Mouse (Mus musculus): ENCODE measurements around the gene Ndufb10. TPM values are rescaled to one million over a fixed set of nuclear protein-coding genes. Genes with fewer than 3 reads are reported as not detected.
A peak's percentile ranks its signal among the peaks of the same experiment; 100 is the strongest.

The Ndufb10 gene
- total and polyA plus RNA-seq, 2 experiments from 2014 or later: 170 to 349 TPM

DNA sequence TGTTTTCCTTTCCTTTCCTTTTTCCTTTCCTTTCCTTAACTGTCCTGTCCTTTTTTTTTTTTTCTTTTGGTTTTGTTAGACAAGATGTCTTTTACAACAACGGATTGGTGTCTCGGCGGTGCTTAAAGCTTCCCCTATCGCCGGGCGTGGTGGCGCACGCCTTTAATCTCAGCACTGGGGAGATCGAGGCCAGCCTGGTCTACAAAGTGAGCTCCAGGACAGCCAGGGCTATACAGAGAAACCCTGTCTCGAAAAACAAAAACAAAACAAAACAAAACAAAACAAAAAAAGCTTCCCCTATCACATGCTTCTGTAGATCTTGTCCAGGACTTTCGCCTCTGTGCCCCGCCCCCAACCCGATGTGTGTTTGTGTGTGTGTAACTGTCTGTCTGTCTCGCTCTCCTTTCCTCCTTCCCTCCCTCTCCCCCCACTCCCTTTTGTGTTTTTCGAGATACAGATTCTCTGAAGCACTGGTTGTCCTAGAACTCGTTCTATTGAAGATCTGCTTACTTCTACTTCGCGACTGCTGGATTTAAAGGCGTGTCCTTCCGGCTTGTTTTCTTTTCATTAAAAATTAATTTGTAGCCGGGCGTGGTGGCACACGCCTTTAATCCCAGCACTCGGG lies 16.4 kb downstream of the Ndufb10 start:
- Histone ChIP-seq H3K4me3 (ENCODE audit: low read depth, low read length) (peak overlapping the region; percentile 72), H3K27ac (ENCODE audit: low read depth, low read length) (peak overlapping the region; percentile 77; the same call in 1 of the 2 replicates), H3K4me1 (ENCODE audit: insufficient read depth, low read length) (no peaks in the 10 kb centered on the region), H3K9ac (replicated peaks; ENCODE audit: low read length, poor library complexity, severe bottlenecking) (peak overlapping the region; percentile 68; the same call in 1 of the 2 replicates), H3K36me3 (ENCODE audit: insufficient read depth, low read length) (peaks cover 19% of the 10 kb centered on the region), H3K4me2 (ENCODE audit: low read depth, low read length, poor library complexity, severe bottlenecking) (peak overlapping the region; percentile 66), H3K9me3 (ENCODE audit: low read length) (no peaks in the 10 kb centered on the region), H3K27me3 (ENCODE audit: insufficient read depth, low read length) (no peaks in the 10 kb centered on the region)
- no peak for DNase-seq (ENCODE audit: low spot score)
- WGBS: 5% methylated on average over 24 of the region's 24 CpGs
- ATAC-seq (ENCODE audit: low FRiP score): peak; percentile 59; the same call in 1 of the 2 replicates
- TF ChIP-seq CTCF (IDR thresholded peaks at IDR 0.05): no peak

DNA sequence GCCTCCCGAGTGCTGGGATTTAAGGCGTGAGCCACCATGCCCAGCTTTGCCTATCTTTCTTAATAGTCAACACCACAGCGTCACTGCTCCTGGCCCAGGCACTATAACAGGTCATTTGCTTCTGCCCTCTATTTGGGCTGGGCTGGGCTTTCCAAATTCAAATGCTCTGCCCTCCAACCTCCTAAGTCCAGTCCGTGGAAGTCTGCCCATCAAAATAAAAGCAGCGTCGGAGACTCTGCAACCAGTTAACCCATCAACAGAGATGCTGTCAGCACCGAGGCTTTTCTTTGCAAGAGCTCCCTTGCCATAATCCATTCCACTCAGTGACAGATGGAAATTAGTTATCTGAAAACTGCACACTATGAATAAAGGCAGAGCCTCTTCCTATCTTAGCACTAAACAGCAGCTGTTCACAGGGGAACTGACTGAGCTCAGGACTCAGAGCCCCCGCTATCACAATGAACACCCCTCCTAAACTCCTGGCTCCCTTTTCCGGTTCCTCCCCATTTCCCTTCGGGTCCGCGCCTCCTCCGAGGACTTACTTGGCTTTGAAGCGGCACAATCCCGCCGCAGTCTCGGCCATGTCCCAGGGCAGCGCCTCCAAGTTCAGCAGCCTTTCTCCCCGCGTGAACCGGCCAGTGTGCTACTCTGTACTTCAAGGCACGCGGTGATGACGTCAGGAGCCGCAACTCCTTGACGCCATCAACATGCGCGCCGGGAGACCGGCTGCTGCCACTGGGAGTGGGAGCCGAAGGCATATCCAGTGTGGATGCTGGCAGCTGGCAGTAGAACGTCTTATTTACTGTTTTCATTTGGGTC lies 17.1 kb downstream of the Ndufb10 start, which contains the start of gene Tbl3:
Gene Tbl3 (minus strand): TSS at position 679 of the 819 bp plus-strand sequence.
- H3K4me2 ChIP-seq (ENCODE audit: low read depth, low read length, poor library complexity, severe bottlenecking): peak within 1 kb of the TSS; percentile 66
- DNase-seq (ENCODE audit: low spot score) (peak; percentile 97), ATAC-seq (ENCODE audit: low FRiP score) (peak; percentile 89)
- no peaks in the 10 kb centered on the region for H3K27me3 ChIP-seq (ENCODE audit: insufficient read depth, low read length)
- H3K9me3 ChIP-seq (ENCODE audit: low read length): no peaks in the 10 kb centered on the region
- peak within 1 kb of the TSS; percentile 72 for H3K4me3 ChIP-seq (ENCODE audit: low read depth, low read length)
- peaks cover 24% of the 10 kb centered on the region for H3K36me3 ChIP-seq (ENCODE audit: insufficient read depth, low read length)
- 3% methylated on average over 32 of the region's 32 CpGs for WGBS
- H3K4me1 ChIP-seq (ENCODE audit: insufficient read depth, low read length): no peaks in the 10 kb centered on the region
- peak within 1 kb of the TSS; percentile 68 for H3K9ac ChIP-seq (replicated peaks; ENCODE audit: low read length, poor library complexity, severe bottlenecking)
- TF ChIP-seq CTCF (IDR thresholded peaks at IDR 0.05): no peak; the same call in 1 of the 2 replicates
- H3K27ac ChIP-seq (ENCODE audit: low read depth, low read length): peak within 1 kb of the TSS; percentile 77

DNA sequence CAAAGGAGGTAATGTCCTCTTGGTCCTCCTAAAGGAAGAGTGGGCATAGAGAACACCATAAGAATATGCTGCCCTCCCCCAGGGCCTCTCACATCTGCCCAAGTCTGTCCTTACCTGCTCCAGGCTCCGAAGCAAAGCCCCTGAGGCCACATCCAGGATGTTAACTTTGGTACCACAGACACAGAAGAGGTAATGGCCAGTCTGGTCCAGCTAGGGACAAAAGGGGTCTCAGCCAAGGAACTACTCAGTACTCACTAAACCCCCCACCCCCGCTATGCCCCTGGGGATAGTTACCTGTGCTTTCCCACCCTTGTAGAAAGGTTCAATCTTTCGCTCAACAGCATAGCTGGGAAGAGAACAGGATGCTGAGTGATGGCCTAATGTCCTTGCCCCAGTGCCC lies 18.5 kb downstream of the Ndufb10 start:
- ATAC-seq (ENCODE audit: low FRiP score) (no peak), DNase-seq (ENCODE audit: low spot score) (no peak)
- H3K27ac ChIP-seq (ENCODE audit: low read depth, low read length): no peak overlapping the region
- no peaks in the 10 kb centered on the region for H3K4me1 ChIP-seq (ENCODE audit: insufficient read depth, low read length)
- 95% methylated on average over 3 of the region's 3 CpGs for WGBS
- no peaks in the 10 kb centered on the region for H3K9me3 ChIP-seq (ENCODE audit: low read length)
- H3K36me3 ChIP-seq (ENCODE audit: insufficient read depth, low read length): peaks cover 38% of the 10 kb centered on the region
- no peak overlapping the region for H3K4me2 ChIP-seq (ENCODE audit: low read depth, low read length, poor library complexity, severe bottlenecking)
- H3K27me3 ChIP-seq (ENCODE audit: insufficient read depth, low read length): no peaks in the 10 kb centered on the region
- no peak overlapping the region for H3K4me3 ChIP-seq (ENCODE audit: low read depth, low read length)
- H3K9ac ChIP-seq (replicated peaks; ENCODE audit: low read length, poor library complexity, severe bottlenecking): no peak overlapping the region
- TF ChIP-seq CTCF (IDR thresholded peaks at IDR 0.05): no peak

DNA sequence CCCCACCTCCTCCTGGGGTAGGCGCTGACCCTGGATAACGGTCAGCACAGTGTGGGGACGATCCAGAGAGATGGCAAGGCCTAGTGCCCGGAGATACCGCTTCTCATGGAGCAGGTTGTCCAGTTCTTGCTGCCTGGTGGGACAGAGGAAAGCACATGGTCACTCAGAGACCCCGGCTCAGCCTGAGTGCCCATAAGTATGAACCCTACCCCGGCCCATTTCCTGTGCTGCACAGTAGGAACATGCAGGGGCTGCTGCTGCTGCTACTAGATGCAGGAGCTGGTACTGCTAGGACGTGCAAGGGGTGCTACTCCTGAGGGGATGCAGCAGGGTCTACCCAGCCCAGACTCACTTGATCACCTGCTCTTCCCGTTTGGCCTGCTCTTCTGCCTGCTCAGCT lies 23.0 kb downstream of the Ndufb10 start:
- Histone ChIP-seq H3K27me3 (ENCODE audit: insufficient read depth, low read length) (no peaks in the 10 kb centered on the region), H3K4me2 (ENCODE audit: low read depth, low read length, poor library complexity, severe bottlenecking) (no peak overlapping the region), H3K9me3 (ENCODE audit: low read length) (no peaks in the 10 kb centered on the region), H3K4me3 (ENCODE audit: low read depth, low read length) (no peak overlapping the region), H3K27ac (ENCODE audit: low read depth, low read length) (no peak overlapping the region), H3K9ac (replicated peaks; ENCODE audit: low read length, poor library complexity, severe bottlenecking) (no peak overlapping the region), H3K4me1 (ENCODE audit: insufficient read depth, low read length) (no peaks in the 10 kb centered on the region), H3K36me3 (ENCODE audit: insufficient read depth, low read length) (peaks cover 51% of the 10 kb centered on the region)
- no peak for TF ChIP-seq CTCF (IDR thresholded peaks at IDR 0.05)
- 90% methylated on average over 9 of the region's 9 CpGs for WGBS
- ATAC-seq (ENCODE audit: low FRiP score) (no peak), DNase-seq (ENCODE audit: low spot score) (no peak)

DNA sequence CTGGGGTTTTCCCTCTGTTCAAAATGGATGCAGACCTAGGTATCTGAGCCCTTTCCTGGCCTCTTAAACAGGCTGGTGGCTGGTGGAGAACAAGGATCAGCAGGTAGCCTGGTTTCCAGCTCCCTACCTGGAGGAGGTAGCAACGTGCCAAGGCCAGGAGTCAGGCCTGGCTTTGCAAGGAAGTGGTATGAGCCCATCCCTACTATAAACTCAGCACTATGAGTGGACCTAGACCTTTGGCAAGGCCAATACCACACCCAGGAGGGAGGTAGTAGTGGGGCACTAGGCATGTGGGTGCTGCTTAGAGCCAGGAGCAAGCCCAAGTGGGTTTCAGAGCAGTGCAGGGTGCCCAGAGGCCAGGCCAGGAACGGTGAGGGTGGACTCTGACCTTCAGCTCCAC lies 24.8 kb downstream of the Ndufb10 start:
- Histone ChIP-seq H3K9me3 (ENCODE audit: low read length) (no peaks in the 10 kb centered on the region), H3K27ac (ENCODE audit: low read depth, low read length) (no peak overlapping the region), H3K9ac (replicated peaks; ENCODE audit: low read length, poor library complexity, severe bottlenecking) (no peak overlapping the region), H3K4me2 (ENCODE audit: low read depth, low read length, poor library complexity, severe bottlenecking) (no peak overlapping the region), H3K27me3 (ENCODE audit: insufficient read depth, low read length) (no peaks in the 10 kb centered on the region), H3K36me3 (ENCODE audit: insufficient read depth, low read length) (peaks cover 41% of the 10 kb centered on the region), H3K4me3 (ENCODE audit: low read depth, low read length) (no peak overlapping the region), H3K4me1 (ENCODE audit: insufficient read depth, low read length) (0 out of 2 replicates have a peak, but pooled peaks cover 3% of the 10 kb centered on the region)
- ATAC-seq (ENCODE audit: low FRiP score) (no peak), DNase-seq (ENCODE audit: low spot score) (no peak)
- 72% methylated on average over 2 of the region's 2 CpGs for WGBS
- TF ChIP-seq CTCF (IDR thresholded peaks at IDR 0.05): no peak

DNA sequence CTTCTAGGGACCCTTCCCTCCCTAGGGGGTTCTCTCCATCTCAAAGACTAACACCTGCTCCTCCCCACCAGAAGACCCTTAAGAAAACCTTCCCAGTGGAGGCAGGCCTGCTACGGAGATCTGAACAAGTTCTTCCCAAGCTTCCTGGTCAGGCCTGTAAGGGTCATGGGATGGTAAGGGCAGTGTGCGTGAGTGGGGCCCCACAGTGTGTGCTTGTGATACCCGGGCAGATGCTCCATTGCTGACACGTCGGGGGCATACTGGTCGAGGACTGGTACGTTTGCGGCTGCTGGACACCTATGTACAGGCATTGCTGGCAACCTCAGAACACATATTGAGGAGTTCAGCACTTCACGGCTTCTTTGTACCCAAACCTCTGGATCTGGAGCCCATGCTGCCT lies 25.6 kb downstream of the Ndufb10 start:
- no peak for DNase-seq (ENCODE audit: low spot score)
- Histone ChIP-seq H3K36me3 (ENCODE audit: insufficient read depth, low read length) (peaks cover 34% of the 10 kb centered on the region), H3K9me3 (ENCODE audit: low read length) (no peaks in the 10 kb centered on the region), H3K4me1 (ENCODE audit: insufficient read depth, low read length) (0 out of 2 replicates have a peak, but pooled peaks cover 3% of the 10 kb centered on the region), H3K9ac (replicated peaks; ENCODE audit: low read length, poor library complexity, severe bottlenecking) (no peak overlapping the region), H3K27me3 (ENCODE audit: insufficient read depth, low read length) (no peaks in the 10 kb centered on the region), H3K4me2 (ENCODE audit: low read depth, low read length, poor library complexity, severe bottlenecking) (no peak overlapping the region), H3K27ac (ENCODE audit: low read depth, low read length) (no peak overlapping the region), H3K4me3 (ENCODE audit: low read depth, low read length) (no peak overlapping the region)
- no peak for TF ChIP-seq CTCF (IDR thresholded peaks at IDR 0.05)
- 66% methylated on average over 9 of the region's 9 CpGs for WGBS
- ATAC-seq (ENCODE audit: low FRiP score): no peak
